Mouse (Mus musculus): Measurements from ENCODE around the gene Gm17087.

Gene Gm17087

DNA sequence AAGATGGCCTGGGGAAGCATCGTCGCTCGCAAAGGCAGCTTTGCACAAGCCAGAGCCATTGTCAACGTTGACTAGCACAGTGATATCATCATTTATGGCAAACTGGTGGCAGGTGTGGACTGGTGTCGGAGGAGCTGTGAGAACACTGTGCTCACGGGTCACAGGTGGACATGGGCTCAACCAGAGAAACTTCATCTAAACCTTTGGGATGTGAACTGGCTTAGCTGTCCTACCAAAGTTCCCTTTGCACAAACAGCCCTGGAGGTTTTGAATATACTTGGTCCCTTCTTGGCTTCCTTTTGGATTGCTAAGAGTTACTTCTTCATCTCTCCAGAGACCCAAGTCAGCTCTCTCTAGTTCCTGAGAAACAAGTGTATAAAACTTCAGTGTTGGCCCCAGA, at the start of gene Gm17087:
Gm17087 (minus strand) TSS at position 101 of the 400 bp plus-strand sequence.
- no peak for DNase-seq (ENCODE audit: low spot score in 2 of 2)

DNA sequence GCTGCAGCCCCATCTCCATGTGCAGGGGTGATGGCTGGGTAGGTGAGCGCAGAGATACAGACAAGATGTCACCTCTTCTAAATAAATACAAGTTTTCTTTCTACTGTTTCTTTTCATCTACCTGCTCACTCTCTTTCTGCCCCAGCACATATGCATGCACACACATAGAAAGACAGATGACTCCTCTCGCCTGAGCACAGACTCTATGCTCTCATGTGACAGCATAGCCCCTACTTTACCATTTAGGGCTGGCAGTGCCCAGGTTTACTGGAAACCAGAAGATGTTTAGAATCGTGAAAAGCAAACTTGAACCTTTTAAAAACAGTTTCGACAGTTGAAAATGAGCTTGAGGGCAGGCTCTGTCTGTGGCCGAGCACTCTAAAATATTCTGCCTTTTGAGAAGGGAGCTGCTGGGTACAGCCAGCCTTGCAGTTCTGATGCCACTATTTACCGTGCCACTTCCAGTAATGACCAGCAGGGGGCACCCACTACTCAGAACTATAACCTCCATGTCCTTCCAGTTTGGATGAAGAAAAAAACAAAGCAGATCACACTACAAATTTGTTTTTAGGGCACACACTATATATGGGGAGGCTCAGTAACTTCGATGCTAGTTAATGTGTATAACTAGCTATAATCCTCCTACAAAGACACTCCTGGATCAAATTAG, 47.3 kb upstream of the Gm17087 start:
- peak in 1 of 2 experiments; percentile 29 for DNase-seq (ENCODE audit: low spot score in 2 of 2)

DNA sequence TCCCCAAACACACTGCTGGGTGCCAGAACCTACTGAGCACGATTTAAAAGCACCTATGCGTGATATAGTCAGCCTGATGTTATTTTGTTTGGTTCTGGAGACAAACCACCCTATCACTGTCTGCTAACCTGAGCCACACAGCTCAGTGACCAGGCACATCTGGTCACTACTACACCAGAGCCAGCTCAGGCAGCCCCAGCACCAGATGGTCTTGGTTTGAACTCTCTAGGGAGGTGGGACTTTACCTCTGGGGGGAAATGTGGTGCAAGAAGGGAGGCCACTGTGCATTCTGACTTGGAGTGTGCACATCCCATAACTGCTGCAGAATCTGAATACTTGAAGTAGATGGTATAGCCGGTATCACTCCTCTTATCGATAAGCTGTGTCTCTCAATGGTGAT, 45.2 kb upstream of the Gm17087 start:
- DNase-seq (ENCODE audit: low spot score in 2 of 2), result no peak

DNA sequence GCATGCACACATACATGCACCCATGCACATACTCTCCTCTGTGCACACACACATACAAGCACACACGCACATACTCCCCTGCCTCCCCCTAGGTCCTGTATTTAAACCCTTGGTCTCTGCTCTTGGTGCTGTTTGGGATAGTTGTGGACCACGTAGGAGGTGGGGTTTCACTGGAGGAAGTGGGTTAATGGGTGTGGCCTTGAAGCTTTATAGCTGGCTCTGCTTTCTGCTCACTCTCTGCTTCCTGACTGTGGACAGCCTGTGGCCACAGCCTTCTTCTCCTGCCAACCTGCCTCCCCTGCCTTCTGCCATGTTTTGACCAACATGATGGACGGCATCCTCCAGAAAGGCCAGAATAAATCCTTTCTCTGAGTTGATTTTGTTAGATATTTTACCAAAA, 39.9 kb upstream of the Gm17087 start:
- DNase-seq (ENCODE audit: low spot score in 2 of 2), result no peak

DNA sequence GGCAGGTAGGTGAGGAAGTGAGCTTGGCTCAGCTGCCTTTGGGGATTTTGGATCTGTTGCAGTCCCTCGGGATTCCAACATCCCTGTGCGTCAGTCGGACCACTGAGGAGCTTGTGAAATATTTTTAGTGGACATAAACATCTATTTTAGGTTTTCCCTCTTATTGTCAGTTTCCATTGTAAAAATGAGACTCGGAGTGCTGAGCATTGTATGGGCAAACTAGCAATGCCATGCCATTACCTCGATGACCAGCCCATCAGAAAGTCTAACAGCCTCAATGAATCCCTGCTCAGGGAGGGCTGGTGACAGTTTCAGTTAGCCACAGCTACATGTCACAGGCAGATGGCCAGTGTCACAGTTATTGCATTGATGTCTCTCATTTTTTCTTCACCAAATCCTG, 39.2 kb upstream of the Gm17087 start:
- no peak for DNase-seq (ENCODE audit: low spot score in 2 of 2)

DNA sequence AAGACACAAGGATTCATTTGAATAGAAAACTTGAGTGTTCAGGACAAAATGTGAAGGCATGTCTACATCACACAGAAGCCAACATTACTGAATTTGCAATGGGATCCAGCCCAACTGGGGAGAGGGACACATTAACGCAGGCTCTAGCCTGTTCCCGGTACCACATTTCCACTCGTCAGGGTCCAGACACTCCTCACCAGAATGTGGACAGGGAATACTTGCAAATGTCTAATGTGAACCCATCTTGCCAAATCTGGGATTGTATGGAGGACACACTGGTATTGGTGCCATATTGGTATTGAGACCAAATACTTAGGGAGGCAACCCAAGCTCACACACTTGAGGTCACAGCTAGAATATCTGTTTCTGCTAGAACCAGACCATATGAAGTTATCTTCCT, 36.2 kb upstream of the Gm17087 start:
- no peak for DNase-seq (ENCODE audit: low spot score in 2 of 2)

DNA sequence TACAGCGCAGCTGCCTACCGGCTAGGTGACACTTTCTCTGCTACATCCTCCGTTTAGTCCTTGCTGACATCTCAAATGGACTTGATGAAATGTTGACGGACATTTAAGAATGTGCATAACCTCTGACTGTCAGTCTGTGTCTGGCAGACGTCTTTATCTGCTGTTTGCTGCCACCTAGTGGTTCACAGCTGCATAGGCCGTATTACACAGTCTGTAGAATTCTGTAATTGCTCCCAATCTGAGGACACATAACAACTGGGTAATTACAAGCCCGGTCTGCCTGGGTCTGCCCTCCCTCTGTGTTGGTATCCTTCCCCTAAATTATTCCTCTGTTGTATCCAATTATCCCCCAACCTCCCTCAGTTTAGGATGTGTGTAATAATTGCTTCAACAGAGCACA, 31.0 kb upstream of the Gm17087 start:
- DNase-seq (ENCODE audit: low spot score in 2 of 2), result peak in 1 of 2 experiments; percentile 23

DNA sequence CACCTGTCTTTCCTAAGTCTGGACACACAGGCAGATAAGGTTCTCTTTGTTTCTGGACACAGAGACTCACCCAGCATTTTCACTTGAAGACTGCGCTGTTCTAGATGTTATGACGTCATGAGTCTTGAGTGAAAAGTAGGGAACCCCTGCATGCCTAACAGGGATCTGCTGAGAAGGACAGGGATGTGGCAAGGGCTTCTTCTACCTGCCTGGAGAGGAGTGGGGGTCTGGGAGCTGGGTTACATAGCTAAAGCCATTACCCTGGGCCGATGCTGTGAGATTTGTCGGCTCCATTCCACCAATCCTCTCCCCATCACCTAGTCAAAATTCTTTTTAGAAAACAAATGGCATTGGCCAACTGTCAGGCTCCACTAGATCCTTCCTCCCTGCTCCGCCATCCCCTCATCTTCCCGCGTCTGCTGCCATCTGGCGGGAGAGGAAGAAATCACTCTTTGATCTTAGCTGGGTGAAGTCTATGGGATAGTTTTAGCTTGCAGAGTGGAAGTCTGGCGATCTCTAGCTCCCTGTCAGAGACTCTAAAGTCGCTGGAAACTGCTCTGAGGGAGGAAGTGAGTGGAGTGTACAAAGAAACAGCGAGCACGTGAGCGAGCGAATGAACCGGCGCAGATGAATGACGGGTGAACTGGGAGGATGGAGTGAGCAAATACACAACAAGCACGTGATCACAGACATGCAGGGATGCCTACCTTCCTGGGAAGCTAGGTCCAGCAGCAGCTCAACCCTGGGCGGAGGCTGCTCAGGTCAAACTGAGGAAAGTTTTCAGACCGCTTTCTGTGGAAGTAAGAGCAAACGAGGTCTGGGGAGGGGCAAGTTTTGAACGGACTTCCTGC, 25.9 kb upstream of the Gm17087 start:
- DNase-seq (ENCODE audit: low spot score in 2 of 2), result peak; percentile 19 to 21

DNA sequence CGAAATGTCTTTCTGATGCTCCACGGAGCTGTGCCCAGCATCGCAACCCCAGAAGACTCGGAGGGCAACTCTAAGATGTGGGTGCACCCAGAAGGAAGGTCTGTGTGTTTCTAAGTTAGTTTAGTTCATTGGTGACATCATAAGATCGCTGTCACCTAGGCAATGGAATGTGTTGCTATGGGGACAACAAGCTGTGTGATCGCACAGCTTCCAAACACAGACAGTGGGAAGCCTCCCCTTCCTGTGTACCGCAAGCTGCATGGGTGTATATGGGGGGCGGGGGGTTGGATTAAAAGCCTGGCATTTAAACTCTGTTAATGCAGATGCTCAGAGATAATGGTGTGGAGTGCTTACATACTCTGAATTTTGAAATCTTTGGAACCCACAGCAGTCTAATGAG, 14.8 kb upstream of the Gm17087 start:
- DNase-seq (ENCODE audit: low spot score in 2 of 2), result no peak

DNA sequence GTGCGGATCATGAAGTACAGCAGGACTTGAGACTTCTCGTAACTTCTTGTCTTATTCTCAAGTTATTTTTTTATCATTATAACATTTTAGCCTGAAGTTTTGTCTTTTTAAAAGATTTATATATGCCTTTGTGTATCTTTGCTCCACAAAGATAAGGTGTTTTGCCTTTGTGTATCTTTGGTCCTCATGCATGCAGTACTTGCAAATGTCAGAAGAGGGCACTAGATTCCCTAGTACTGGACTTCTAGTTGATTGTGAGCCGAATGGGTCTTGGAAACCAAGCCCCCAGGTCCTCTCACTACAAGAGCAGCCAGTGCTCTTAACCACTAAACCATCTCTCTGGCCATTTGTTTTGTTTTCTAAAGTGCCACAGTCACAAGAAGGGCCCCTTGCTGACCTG, 13.6 kb upstream of the Gm17087 start:
- no peak for DNase-seq (ENCODE audit: low spot score in 2 of 2)

DNA sequence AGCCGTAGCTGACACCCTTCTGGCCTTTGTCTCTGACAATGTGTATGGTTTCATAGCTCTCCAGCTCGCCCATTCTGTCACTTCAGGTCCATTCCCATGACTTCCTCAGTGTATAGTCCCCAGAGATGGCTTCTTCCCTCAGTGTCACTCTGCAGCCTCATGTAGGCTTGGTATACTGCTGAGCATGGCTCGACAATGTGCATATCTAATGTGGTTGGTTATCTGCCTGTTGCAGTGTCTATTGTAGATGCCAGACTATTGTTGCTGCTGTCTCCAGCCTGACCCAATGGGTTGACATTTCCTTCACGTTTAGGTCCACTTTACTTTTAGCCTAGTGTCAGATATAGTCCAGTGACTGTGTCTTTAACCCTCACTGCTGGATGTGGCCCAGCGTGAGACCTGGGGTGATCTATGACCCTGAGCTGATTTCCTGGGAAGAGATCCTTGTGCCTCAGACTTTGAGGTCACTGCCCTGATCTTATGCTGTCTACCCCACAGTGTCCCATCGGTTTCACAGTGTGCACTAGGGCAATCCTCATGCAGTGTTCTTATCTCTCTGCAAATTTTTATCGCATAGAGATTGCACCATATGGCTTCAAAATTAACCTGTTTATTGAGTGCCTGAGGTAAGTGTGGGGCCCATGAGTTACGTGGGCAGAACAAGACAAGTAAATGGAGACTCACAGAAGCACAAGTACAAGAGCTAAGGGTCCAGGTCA, 7.0 kb upstream of the Gm17087 start:
- DNase-seq (ENCODE audit: low spot score in 2 of 2), result no peak

DNA sequence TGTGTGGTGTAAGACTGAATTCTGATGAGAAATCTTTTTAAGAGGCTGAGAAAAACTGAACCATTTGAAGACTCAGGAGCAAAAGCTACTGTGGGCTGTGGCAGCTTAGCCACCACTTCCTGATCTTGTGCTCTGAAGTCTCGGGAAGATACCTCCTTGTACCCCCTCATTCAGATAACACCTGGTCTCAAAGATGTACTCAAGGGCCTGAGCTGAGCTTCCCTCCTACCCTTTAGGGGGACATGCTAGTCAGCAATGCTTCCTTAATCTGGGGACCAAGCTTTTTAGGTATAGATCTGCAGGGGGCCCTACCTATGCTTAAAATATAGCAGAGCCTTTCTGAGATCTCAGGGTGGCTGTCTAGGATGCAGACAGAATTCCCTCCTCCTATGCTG, 3.9 kb downstream of the Gm17087 start:
- DNase-seq (ENCODE audit: low spot score in 2 of 2), result no peak

DNA sequence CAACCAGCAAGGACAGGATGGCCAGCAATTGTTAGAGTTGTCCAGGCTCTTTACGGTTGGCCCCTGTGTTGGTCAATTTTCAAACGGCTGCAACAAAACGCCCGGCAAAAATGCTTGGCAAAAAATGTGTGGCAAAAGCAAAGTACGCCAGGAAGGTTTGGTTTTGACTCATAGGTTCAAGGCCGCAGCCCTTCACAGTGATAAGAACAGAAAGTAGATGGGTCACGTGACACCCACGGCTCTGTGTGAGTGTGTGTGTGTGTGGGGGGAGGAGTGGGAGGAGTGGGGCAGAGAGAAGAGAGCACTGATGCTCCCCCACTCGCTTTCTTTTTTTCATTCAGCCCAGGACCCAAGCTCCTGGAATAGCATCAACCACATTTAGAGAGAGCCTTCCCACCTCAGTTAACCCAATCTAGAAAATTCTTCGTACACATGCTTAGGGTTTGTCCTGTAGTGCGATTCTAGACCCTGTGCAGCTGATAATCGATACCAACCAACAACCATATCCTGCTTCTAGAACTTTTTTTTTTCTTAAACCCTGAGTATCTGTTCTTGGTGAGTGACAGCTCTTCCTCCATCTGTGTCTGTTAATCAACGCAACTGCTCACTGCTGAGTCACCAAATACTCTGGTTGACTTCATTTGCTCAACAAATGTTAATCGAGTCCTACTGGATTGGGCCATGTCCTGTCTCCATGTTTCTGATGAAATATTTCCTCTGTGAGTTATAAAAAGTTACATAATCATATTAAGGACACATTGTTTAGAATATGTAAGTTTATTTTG, 4.5 kb downstream of the Gm17087 start:
- no peak for DNase-seq (ENCODE audit: low spot score in 2 of 2)

DNA sequence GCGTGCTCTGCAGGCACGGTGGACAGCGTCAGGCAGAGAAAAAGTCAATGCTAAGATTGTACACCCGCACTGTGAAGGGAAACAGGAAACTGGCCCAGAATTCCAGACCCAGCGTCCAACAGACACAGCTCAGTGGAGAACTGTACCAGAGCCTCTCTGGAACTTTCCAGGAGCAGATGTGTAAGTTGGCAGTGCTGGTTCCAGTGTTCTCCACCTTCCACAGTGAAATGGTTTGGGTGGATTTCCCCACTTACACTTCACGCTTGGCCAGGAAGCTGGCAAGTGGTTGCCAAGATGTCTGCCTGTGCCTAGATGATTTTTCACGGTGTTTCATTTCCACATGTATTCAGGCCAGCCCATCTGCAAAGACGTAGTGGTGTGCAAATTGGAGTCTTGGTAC, 8.8 kb downstream of the Gm17087 start:
- DNase-seq (ENCODE audit: low spot score in 2 of 2), result no peak

DNA sequence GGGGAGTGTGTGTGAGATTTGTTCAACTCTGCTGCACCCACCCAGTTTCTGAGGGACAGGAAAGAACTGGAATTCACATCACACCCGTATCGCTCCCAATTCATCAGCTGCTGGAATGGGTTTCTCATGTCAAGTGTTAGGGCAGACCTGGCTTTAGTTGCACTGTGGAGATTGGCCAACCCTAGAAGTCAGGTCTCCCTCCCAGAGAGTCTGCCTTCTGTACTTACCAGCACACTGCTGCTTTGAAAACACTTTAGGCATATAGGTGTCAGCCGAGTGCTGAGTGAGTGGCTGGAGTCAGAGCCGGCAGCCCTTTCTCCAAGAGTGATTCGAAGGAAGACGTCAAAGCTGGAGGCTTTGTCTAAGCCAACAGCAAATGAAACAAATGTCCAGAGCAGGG, 10.5 kb downstream of the Gm17087 start:
- no peak for DNase-seq (ENCODE audit: low spot score in 2 of 2)

DNA sequence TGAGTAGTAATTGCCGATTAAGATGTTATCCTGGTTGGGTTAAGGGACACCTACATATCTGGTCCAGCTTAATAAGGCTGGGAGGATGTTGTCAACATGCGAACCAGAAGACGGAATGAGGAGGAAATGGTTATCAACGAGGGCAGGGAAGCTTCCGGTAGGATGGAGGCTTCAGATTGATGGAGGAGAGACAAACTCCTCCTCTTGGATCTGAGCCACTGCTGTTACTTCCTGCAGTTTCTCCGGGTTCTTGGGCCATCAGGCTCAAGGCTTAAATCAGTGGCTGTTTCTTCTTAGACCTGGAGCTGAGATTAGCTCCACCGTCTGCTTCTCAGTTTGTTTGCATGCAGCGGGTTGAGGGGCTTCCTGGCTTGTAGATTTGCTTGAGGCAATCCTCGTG, 11.0 kb downstream of the Gm17087 start:
- DNase-seq (ENCODE audit: low spot score in 2 of 2), result no peak

DNA sequence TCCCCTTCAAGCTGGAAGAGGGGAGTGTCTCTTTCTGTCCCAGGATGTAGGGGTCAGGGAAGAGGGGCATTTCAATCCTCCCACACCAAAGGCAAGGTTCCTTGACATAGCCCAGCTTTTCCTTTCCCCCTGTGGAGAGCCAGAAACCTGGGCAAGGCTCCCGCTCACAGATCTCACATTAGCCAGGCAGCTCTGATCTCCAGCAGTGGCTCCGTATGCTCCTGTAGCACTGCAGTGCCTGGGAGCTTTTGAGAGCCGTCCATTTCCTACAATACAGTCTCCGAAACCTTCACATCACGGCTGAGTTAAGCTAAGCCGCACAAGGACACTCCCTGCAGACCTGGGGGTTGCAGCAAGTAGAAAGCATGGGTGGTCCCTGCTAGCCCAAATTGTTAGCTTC, 12.5 kb downstream of the Gm17087 start:
- no peak for DNase-seq (ENCODE audit: low spot score in 2 of 2)

DNA sequence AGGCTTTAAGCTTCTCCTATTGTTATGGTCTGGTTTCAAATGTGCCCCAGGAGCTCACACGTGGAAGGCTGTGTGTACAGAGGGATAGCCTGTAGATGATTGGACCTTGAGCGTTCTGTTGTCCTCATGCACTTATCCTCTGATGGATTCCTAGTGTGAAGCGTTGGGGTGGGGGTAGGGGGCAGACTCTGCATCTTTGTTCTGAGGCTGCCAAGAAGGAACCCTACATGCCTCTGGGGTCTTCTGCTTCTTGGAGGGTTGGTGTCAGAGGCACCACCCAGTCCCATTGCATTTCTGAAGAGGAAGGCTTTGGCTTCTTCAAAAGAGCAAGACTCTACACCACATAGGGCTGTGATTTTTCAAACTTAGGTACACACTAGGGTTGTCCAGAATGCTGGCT, 13.1 kb downstream of the Gm17087 start:
- no peak for DNase-seq (ENCODE audit: low spot score in 2 of 2)

DNA sequence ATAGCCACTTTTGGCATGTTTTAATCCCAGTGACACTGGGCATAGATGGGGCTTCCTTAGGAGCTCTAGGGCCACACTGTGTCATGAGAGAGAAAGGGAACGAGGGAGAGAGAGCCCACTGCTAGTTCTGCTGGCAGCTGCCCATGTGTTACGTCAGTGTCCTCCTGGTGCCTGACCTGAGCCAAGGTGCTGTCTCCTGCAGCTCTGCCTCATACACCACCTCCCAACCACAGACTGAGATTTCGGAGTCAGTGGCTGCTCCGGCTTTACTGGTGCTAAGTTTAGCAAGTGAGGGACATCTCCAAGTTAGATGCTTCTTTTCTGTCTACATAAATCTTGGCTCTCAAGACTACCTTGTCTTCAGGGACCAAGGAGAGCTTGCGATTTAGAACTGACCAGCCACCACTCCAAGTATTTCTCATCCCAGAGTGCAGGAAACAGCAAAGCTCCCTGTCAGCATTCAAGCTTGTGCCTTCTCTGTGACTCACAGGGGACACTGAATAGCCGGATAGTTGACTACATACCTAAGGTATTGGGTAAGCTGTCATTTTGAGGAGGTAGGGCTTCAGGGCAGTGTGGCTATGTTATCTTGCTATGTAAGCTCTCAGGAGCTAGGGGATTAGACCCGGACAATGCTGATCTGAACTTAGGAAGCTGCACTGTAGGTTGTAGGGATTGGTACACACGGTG, 14.3 kb downstream of the Gm17087 start:
- DNase-seq (ENCODE audit: low spot score in 2 of 2), result no peak

DNA sequence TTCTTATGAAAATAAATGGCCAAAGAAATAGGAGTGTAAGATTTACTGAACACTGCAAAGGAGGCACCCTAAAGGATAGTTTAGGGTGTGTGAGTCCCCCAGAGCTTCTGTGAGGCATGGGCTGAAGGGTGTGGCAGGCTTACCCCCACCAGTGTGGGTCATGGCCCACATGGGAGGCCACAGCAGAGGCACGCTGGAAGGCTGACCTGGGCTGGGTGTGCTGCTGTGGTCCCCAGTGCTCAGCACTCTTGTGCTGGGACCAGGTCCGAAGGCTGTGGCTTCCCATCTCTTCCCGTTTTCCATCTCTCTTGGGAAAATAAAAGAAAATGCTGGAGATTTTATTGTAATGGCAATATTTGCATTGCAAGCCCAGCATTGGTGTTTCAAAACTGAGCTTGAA, 15.1 kb downstream of the Gm17087 start:
- DNase-seq (ENCODE audit: low spot score in 2 of 2), result no peak

DNA sequence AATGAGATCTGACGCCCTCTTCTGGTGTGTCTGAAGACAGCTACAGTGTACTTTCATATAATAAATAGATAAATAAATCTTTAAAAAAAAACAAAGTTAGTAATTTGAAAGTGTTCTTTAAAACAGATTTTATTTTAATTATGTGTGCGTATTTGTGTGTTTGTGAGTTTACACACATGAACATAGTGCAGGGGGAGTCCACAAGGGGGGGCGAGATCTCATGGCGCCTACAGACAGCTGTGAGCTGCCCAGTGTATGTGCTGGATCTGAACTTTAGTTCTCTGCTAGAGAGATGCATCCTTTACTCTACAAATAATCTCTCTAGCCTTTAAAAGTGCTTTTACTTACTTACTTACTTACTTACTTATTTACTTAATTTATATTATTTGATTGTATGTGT, 18.0 kb downstream of the Gm17087 start:
- DNase-seq (ENCODE audit: low spot score in 2 of 2), result no peak

All from spleen, postnatal 36 days (tissue).